Comparison of ENCODE assay signal across 8 mouse cellular contexts in the genomic region with DNA sequence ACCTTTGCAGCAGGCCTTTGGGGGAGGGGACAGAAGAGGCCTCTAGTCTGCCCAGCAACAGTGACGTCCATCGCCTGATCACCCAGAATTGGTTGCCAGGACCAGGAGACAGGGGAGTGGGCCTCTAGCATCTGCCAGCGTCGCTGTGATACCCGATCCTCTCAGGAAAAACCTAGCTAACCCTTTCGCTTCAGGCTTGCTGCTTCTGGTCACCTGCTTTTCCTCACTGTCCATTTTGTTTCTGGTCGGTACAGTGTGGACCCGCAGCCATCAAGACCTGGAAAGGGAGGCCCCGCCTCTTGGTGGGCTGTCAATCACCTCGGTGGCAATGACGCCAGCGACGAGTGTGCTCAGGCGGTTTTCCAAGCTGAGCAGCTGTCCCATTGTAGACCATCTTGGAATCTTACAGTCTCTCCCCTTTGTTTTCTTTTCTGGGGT. TPM values are rescaled to one million over a fixed set of nuclear protein-coding genes. Genes with fewer than 3 reads are reported as not detected.
DNase-seq lines count a peak whose midpoint lies in the region; ATAC-seq and TF ChIP-seq lines count a peak whose summit lies in the region.

No protein-coding gene starts in this region.

- no peak overlapping the region for H3K27ac ChIP-seq in bone marrow macrophage, adult 2 months (ENCODE audit: insufficient read depth, low read depth, low read length)
- H3K27ac ChIP-seq in embryonic fibroblast, embryonic 13.5 days (ENCODE audit: insufficient read depth, low read length): peak overlapping the region; percentile 82
- H3K27ac ChIP-seq in heart, embryonic 13.5 days (replicated peaks): peak overlapping the region; percentile 94
- peak overlapping the region; percentile 64 for H3K27ac ChIP-seq in kidney, postnatal 0 days
- peak overlapping the region; percentile 64; the same call in 1 of the 2 replicates for H3K27ac ChIP-seq in liver, embryonic 11.5 days (ENCODE audit: low read depth, low read length)
- peak overlapping the region; percentile 89 for H3K27ac ChIP-seq in stomach, postnatal 0 days (replicated peaks)

- H3K9me3 ChIP-seq in heart, embryonic 13.5 days: no peaks in the 10 kb centered on the region
- no peaks in the 10 kb centered on the region for H3K9me3 ChIP-seq in kidney, postnatal 0 days (replicated peaks; ENCODE audit: low read length)
- no peaks in the 10 kb centered on the region for H3K9me3 ChIP-seq in liver, embryonic 11.5 days (ENCODE audit: control insufficient read depth, low read length)
- H3K9me3 ChIP-seq in stomach, postnatal 0 days (ENCODE audit: control insufficient read depth, low read length): no peaks in the 10 kb centered on the region

- 1% methylated on average over 14 of the region's 14 CpGs for WGBS in heart, embryonic 13.5 days
- WGBS in kidney, postnatal 0 days: under 1% methylated on average over 14 of the region's 14 CpGs
- 1% methylated on average over 14 of the region's 14 CpGs for WGBS in liver, embryonic 11.5 days
- under 1% methylated on average over 14 of the region's 14 CpGs for WGBS in stomach, postnatal 0 days

- no peak for TF ChIP-seq CTCF in bone marrow macrophage, adult 2 months (IDR thresholded peaks at IDR 0.05; ENCODE audit: low read depth, low read length)
- TF ChIP-seq CTCF in embryonic fibroblast, embryonic 13.5 days (IDR thresholded peaks at IDR 0.05; ENCODE audit: borderline replicate concordance, insufficient read depth, low read length): no peak
- TF ChIP-seq CTCF in kidney, postnatal 0 days (IDR thresholded peaks at IDR 0.05; ENCODE audit: low read depth): no peak
- TF ChIP-seq CTCF in stomach, postnatal 0 days (IDR thresholded peaks at IDR 0.05; ENCODE audit: low read depth): no peak

- peak overlapping the region; percentile 30; the same call in 1 of the 2 replicates for H3K4me3 ChIP-seq in bone marrow macrophage, adult 2 months (ENCODE audit: insufficient read depth, low read length)
- peak overlapping the region; percentile 26 for H3K4me3 ChIP-seq in embryonic fibroblast, embryonic 13.5 days (ENCODE audit: insufficient read depth, low read length)
- H3K4me3 ChIP-seq in heart, embryonic 13.5 days: peak overlapping the region; percentile 57
- H3K4me3 ChIP-seq in kidney, postnatal 0 days (replicated peaks; ENCODE audit: low read depth, low read length): peak overlapping the region; percentile 38
- H3K4me3 ChIP-seq in liver, embryonic 11.5 days (ENCODE audit: low read depth, low read length): peak overlapping the region; percentile 51
- peak overlapping the region; percentile 49 for H3K4me3 ChIP-seq in stomach, postnatal 0 days (ENCODE audit: low read depth, low read length)

- no peaks in the 10 kb centered on the region for H3K4me1 ChIP-seq in bone marrow macrophage, adult 2 months (ENCODE audit: control insufficient read depth, insufficient read depth, low read length)
- no peaks in the 10 kb centered on the region for H3K4me1 ChIP-seq in embryonic fibroblast, embryonic 13.5 days (ENCODE audit: control insufficient read depth, insufficient read depth, low read length)
- H3K4me1 ChIP-seq in heart, embryonic 13.5 days: 0 out of 2 replicates have a peak, but pooled peaks cover 3% of the 10 kb centered on the region
- H3K4me1 ChIP-seq in kidney, postnatal 0 days (replicated peaks; ENCODE audit: insufficient read depth, low read length): 0 out of 2 replicates have a peak, but pooled peaks cover 3% of the 10 kb centered on the region
- no peaks in the 10 kb centered on the region for H3K4me1 ChIP-seq in liver, embryonic 11.5 days (replicated peaks; ENCODE audit: control insufficient read depth, insufficient read depth, low read length)
- no peaks in the 10 kb centered on the region for H3K4me1 ChIP-seq in stomach, postnatal 0 days (replicated peaks; ENCODE audit: control insufficient read depth, insufficient read depth)

- peak; percentile 85 to 86 for DNase-seq in B cell, adult 2 months
- DNase-seq in kidney, postnatal 0 days (ENCODE audit: low spot score): peak; percentile 99
- peak; percentile 87 for DNase-seq in liver, embryonic 11.5 days (ENCODE audit: low spot score)
- peak; percentile 96 for DNase-seq in neural tube, embryonic 10.5 days (ENCODE audit: extremely low spot score, low spot score)
- DNase-seq in stomach, postnatal 0 days (ENCODE audit: low spot score): peak; percentile 90

- H3K27me3 ChIP-seq in heart, embryonic 13.5 days (replicated peaks): no peaks in the 10 kb centered on the region
- H3K27me3 ChIP-seq in kidney, postnatal 0 days (ENCODE audit: insufficient read depth, low read length): no peaks in the 10 kb centered on the region
- no peaks in the 10 kb centered on the region for H3K27me3 ChIP-seq in liver, embryonic 11.5 days (replicated peaks; ENCODE audit: control insufficient read depth, insufficient read depth, low read length)
- no peaks in the 10 kb centered on the region for H3K27me3 ChIP-seq in stomach, postnatal 0 days (ENCODE audit: control insufficient read depth, insufficient read depth, low read length)

- H3K36me3 ChIP-seq in heart, embryonic 13.5 days: no peaks in the 10 kb centered on the region
- no peaks in the 10 kb centered on the region for H3K36me3 ChIP-seq in kidney, postnatal 0 days (ENCODE audit: insufficient read depth, low read length)
- H3K36me3 ChIP-seq in liver, embryonic 11.5 days (ENCODE audit: control insufficient read depth, insufficient read depth, low read length): no peaks in the 10 kb centered on the region
- no peaks in the 10 kb centered on the region for H3K36me3 ChIP-seq in stomach, postnatal 0 days (ENCODE audit: control insufficient read depth, insufficient read depth, low read length)

- H3K4me2 ChIP-seq in heart, embryonic 13.5 days: peak overlapping the region; percentile 71
- H3K4me2 ChIP-seq in kidney, postnatal 0 days (ENCODE audit: low read length): peak overlapping the region; percentile 58
- peak overlapping the region; percentile 56 for H3K4me2 ChIP-seq in liver, embryonic 11.5 days
- H3K4me2 ChIP-seq in stomach, postnatal 0 days (replicated peaks; ENCODE audit: low read depth): peak overlapping the region; percentile 56

- peak; percentile 94 for ATAC-seq in heart, embryonic 13.5 days (ENCODE audit: extremely low read depth, insufficient number of reproducible peaks, low FRiP score, low TSS enrichment)
- peak; percentile 99 for ATAC-seq in kidney, postnatal 0 days (replicated peaks; ENCODE audit: low FRiP score, low read depth)
- peak; percentile 95 for ATAC-seq in liver, embryonic 11.5 days (replicated peaks; ENCODE audit: low FRiP score)
- peak; percentile 98 for ATAC-seq in stomach, postnatal 0 days (ENCODE audit: low FRiP score, low TSS enrichment)

- peak overlapping the region; percentile 75 for H3K9ac ChIP-seq in heart, embryonic 13.5 days
- H3K9ac ChIP-seq in kidney, postnatal 0 days (ENCODE audit: low read depth, low read length): peak overlapping the region; percentile 29; the same call in 1 of the 2 replicates
- 0 out of 2 replicates have a peak overlapping the region, but pooled peaks have one; percentile 4 for H3K9ac ChIP-seq in liver, embryonic 11.5 days (ENCODE audit: low read depth, low read length)
- peak overlapping the region; percentile 53; the same call in 1 of the 2 replicates for H3K9ac ChIP-seq in stomach, postnatal 0 days (ENCODE audit: low read length)

- TF ChIP-seq EP300 in stomach, postnatal 0 days (optimal IDR thresholded peaks at IDR 0.05): no peak

- no peak for TF ChIP-seq POLR2A in bone marrow macrophage, adult 2 months (IDR thresholded peaks at IDR 0.05; ENCODE audit: borderline replicate concordance, low read depth, low read length)
- TF ChIP-seq POLR2A in embryonic fibroblast, embryonic 13.5 days (IDR thresholded peaks at IDR 0.05; ENCODE audit: low read depth, low read length): no peak; the same call in 1 of the 2 replicates

RNA-seq across cellular contexts. Expression of a gene that starts 5.5 kb away (rescaled TPM):
- not detected in 2 replicates for polyA plus RNA-seq in bone marrow macrophage, adult 2 months (2012; ENCODE audit: insufficient read depth, insufficient read length, missing spikeins)
- not detected in 2 replicates for polyA plus RNA-seq in embryonic fibroblast, embryonic 13.5 days (2011; ENCODE audit: insufficient read length, low read depth, missing spikeins)
- polyA plus RNA-seq in heart, embryonic 13.5 days (2015; fragmentation: Nextera tagmentation; extraction: Ambion mirVana): not detected in 2 replicates
- polyA plus RNA-seq in kidney, postnatal 0 days (2015; fragmentation: Nextera tagmentation; extraction: Ambion mirVana): not detected in 2 replicates
- polyA plus RNA-seq in liver, embryonic 11.5 days (2014; fragmentation: Nextera tagmentation; extraction: Ambion mirVana): 0.14 TPM in 1 of 2 replicates, not detected in the other
- 0.08 TPM in 1 of 2 replicates, not detected in the other for polyA plus RNA-seq in stomach, postnatal 0 days (2015; fragmentation: Nextera tagmentation; extraction: Ambion mirVana)

RNA-seq across cellular contexts. Expression of a gene that starts 17.1 kb away (rescaled TPM):
- polyA plus RNA-seq in bone marrow macrophage, adult 2 months (2012; ENCODE audit: insufficient read depth, insufficient read length, missing spikeins): 0.90 and 1.0 TPM in 2 replicates
- 49.1 and 56.8 TPM in 2 replicates for polyA plus RNA-seq in embryonic fibroblast, embryonic 13.5 days (2011; ENCODE audit: insufficient read length, low read depth, missing spikeins)
- 4.5 and 6.9 TPM in 2 replicates for polyA plus RNA-seq in heart, embryonic 13.5 days (2015; fragmentation: Nextera tagmentation; extraction: Ambion mirVana)
- 5.2 and 6.1 TPM in 2 replicates for polyA plus RNA-seq in kidney, postnatal 0 days (2015; fragmentation: Nextera tagmentation; extraction: Ambion mirVana)
- polyA plus RNA-seq in liver, embryonic 11.5 days (2014; fragmentation: Nextera tagmentation; extraction: Ambion mirVana): 2.9 and 3.9 TPM in 2 replicates
- 3.8 and 4.3 TPM in 2 replicates for polyA plus RNA-seq in stomach, postnatal 0 days (2015; fragmentation: Nextera tagmentation; extraction: Ambion mirVana)

RNA-seq across cellular contexts. Expression of a gene that starts 27.7 kb away (rescaled TPM):
- polyA plus RNA-seq in bone marrow macrophage, adult 2 months (2012; ENCODE audit: insufficient read depth, insufficient read length, missing spikeins): not detected in 2 replicates
- polyA plus RNA-seq in embryonic fibroblast, embryonic 13.5 days (2011; ENCODE audit: insufficient read length, low read depth, missing spikeins): 67.2 and 80.0 TPM in 2 replicates
- 42.5 and 45.5 TPM in 2 replicates for polyA plus RNA-seq in heart, embryonic 13.5 days (2015; fragmentation: Nextera tagmentation; extraction: Ambion mirVana)
- 28.2 and 32.6 TPM in 2 replicates for polyA plus RNA-seq in kidney, postnatal 0 days (2015; fragmentation: Nextera tagmentation; extraction: Ambion mirVana)
- polyA plus RNA-seq in liver, embryonic 11.5 days (2014; fragmentation: Nextera tagmentation; extraction: Ambion mirVana): 28.3 and 28.8 TPM in 2 replicates
- polyA plus RNA-seq in stomach, postnatal 0 days (2015; fragmentation: Nextera tagmentation; extraction: Ambion mirVana): 9.9 and 10.0 TPM in 2 replicates

RNA-seq across cellular contexts. Expression of a gene that starts 39.4 kb away (rescaled TPM):
- polyA plus RNA-seq in bone marrow macrophage, adult 2 months (2012; ENCODE audit: insufficient read depth, insufficient read length, missing spikeins): 0.69 and 1.0 TPM in 2 replicates
- polyA plus RNA-seq in embryonic fibroblast, embryonic 13.5 days (2011; ENCODE audit: insufficient read length, low read depth, missing spikeins): 0.51 and 1.1 TPM in 2 replicates
- polyA plus RNA-seq in heart, embryonic 13.5 days (2015; fragmentation: Nextera tagmentation; extraction: Ambion mirVana): 0.24 and 0.36 TPM in 2 replicates
- 0.05 and 0.08 TPM in 2 replicates for polyA plus RNA-seq in kidney, postnatal 0 days (2015; fragmentation: Nextera tagmentation; extraction: Ambion mirVana)
- polyA plus RNA-seq in liver, embryonic 11.5 days (2014; fragmentation: Nextera tagmentation; extraction: Ambion mirVana): 0.08 and 0.09 TPM in 2 replicates
- polyA plus RNA-seq in stomach, postnatal 0 days (2015; fragmentation: Nextera tagmentation; extraction: Ambion mirVana): 0.05 and 0.08 TPM in 2 replicates

RNA-seq across cellular contexts. Expression of a gene that starts 47.7 kb away (rescaled TPM):
- polyA plus RNA-seq in bone marrow macrophage, adult 2 months (2012; ENCODE audit: insufficient read depth, insufficient read length, missing spikeins): not detected in 2 replicates
- polyA plus RNA-seq in embryonic fibroblast, embryonic 13.5 days (2011; ENCODE audit: insufficient read length, low read depth, missing spikeins): not detected in 2 replicates
- polyA plus RNA-seq in heart, embryonic 13.5 days (2015; fragmentation: Nextera tagmentation; extraction: Ambion mirVana): not detected in 2 replicates
- not detected in 2 replicates for polyA plus RNA-seq in kidney, postnatal 0 days (2015; fragmentation: Nextera tagmentation; extraction: Ambion mirVana)
- polyA plus RNA-seq in liver, embryonic 11.5 days (2014; fragmentation: Nextera tagmentation; extraction: Ambion mirVana): not detected in 2 replicates
- polyA plus RNA-seq in stomach, postnatal 0 days (2015; fragmentation: Nextera tagmentation; extraction: Ambion mirVana): not detected in 2 replicates

Comparison
In these comparisons a context has a peak if more than half of its experiments do, and no peak if none do; other contexts are left out.
1. H3K9ac ChIP-seq: peak in every context shown above with its lines; median percentile 75 in heart, embryonic 13.5 days; 53 in stomach, postnatal 0 days; 29 in kidney, postnatal 0 days; 4 in liver, embryonic 11.5 days.
2. RNA of a gene that starts 27.7 kb away (polyA plus RNA-seq): 67.2 to 80.0 TPM in embryonic fibroblast, embryonic 13.5 days, 42.5 to 45.5 TPM in heart, embryonic 13.5 days, 28.3 to 28.8 TPM in liver, embryonic 11.5 days, 28.2 to 32.6 TPM in kidney, postnatal 0 days and 9.9 to 10.0 TPM in stomach, postnatal 0 days; not detected in bone marrow macrophage, adult 2 months; every median in the first group is over 10 times any median in the second.
3. Peak in every context shown above with its lines, with median percentiles within 50 percentile points of each other: DNase-seq, H3K4me3 ChIP-seq, ATAC-seq and H3K4me2 ChIP-seq.